Mouse (Mus musculus) lung, embryonic 15.5 days (tissue): Measurements from ENCODE around the gene Prkg1. TPM values are rescaled to one million over a fixed set of nuclear protein-coding genes. Genes with fewer than 3 reads are reported as not detected.

Experiments
- ATAC-seq: fragments of 200-750 bp; cut with Nextera tagmentation; 2 replicates; pipeline ENCODE4 v1.8.0; 2017; ENCODE audit warnings: moderate number of reproducible peaks, borderline replicate concordance; ENCODE audit not compliant: low FRiP score, low TSS enrichment; ENCODE audit errors: extremely low read depth
- H3K27ac ChIP-seq: fragments of 300-500 bp; sonication (generic); 2 replicates; pipeline ENCODE4 v1.5.1; 2015; ENCODE audit warnings: moderate library complexity, mild to moderate bottlenecking, inconsistent platforms
- H3K27me3 ChIP-seq: fragments of 300-500 bp; sonication (generic); 2 replicates; pipeline ENCODE4 v1.6.1; 2015; ENCODE audit warnings: inconsistent platforms
- H3K36me3 ChIP-seq: fragments of 300-500 bp; sonication (generic); 2 replicates; pipeline ENCODE4 v1.6.1; 2015; ENCODE audit warnings: inconsistent platforms
- H3K4me1 ChIP-seq: fragments of 300-500 bp; sonication (generic); 2 replicates; pipeline ENCODE4 v1.6.1; 2015; ENCODE audit warnings: inconsistent platforms
- H3K4me2 ChIP-seq: fragments of 300-500 bp; sonication (generic); 2 replicates; pipeline ENCODE4 v1.6.1; 2015; ENCODE audit warnings: inconsistent platforms, mild to moderate bottlenecking, moderate library complexity
- H3K4me3 ChIP-seq: fragments of 300-500 bp; sonication (generic); 2 replicates; pipeline ENCODE4 v1.5.1; 2015; ENCODE audit warnings: mild to moderate bottlenecking, inconsistent platforms
- H3K9ac ChIP-seq: fragments of 300-500 bp; sonication (generic); 2 replicates; pipeline ENCODE4 v1.6.1; 2015; ENCODE audit warnings: inconsistent platforms
- H3K9me3 ChIP-seq: fragments of 300-500 bp; sonication (generic); 2 replicates; pipeline ENCODE4 v1.6.1; 2016; ENCODE audit warnings: inconsistent platforms
- WGBS: fragments of 180-500 bp; shearing (Covaris S2); methylation state at CpG from one replicate; pipeline ENCODE4 v1.1.7; 2015; 5-methylcytosine and 5-hydroxymethylcytosine counted together
- polyA plus RNA-seq: library from polyadenylated mRNA; unstranded; fragments of >200 nt; fragmentation: Nextera tagmentation; extraction: Ambion mirVana; gene quantifications from 2 replicates; pipeline ENCODE4 v1.2.1, GENCODE M21; 2015

Prkg1 gene
- polyA plus RNA-seq, 1 experiment from 2014 or later, result 6.5 TPM

GRCm38 (mm10) chr19:31594011-31594410 is 170.8 kb downstream of the Prkg1 start:
- Histone ChIP-seq H3K9ac (no peak overlapping the region), H3K27ac (no peak overlapping the region), H3K36me3 (no peaks in the 10 kb centered on the region), H3K4me1 (no peaks in the 10 kb centered on the region), H3K4me3 (no peak overlapping the region), H3K9me3 (no peaks in the 10 kb centered on the region), H3K27me3 (no peaks in the 10 kb centered on the region), H3K4me2 (no peak overlapping the region)
- no peak for ATAC-seq
- WGBS, result 63% methylated on average over 1 of the region's 1 CpGs

GRCm38 (mm10) chr19:31590701-31591100 is 174.1 kb downstream of the Prkg1 start:
- Histone ChIP-seq H3K9ac (no peak overlapping the region), H3K4me3 (no peak overlapping the region), H3K27ac (no peak overlapping the region), H3K4me1 (no peaks in the 10 kb centered on the region), H3K9me3 (no peaks in the 10 kb centered on the region), H3K4me2 (no peak overlapping the region), H3K27me3 (no peaks in the 10 kb centered on the region), H3K36me3 (no peaks in the 10 kb centered on the region)
- 74% methylated on average over 5 of the region's 5 CpGs for WGBS
- no peak for ATAC-seq

- Histone ChIP-seq H3K36me3 (no peaks in the 10 kb centered on the region), H3K4me2 (no peak overlapping the region), H3K27ac (no peak overlapping the region), H3K9me3 (no peaks in the 10 kb centered on the region), H3K4me3 (no peak overlapping the region), H3K9ac (no peak overlapping the region), H3K27me3 (no peaks in the 10 kb centered on the region), H3K4me1 (no peaks in the 10 kb centered on the region)
- no peak for ATAC-seq
- WGBS, result 79% methylated on average over 4 of the region's 4 CpGs
Measured at GRCm38 (mm10) chr19:31577092-31577491, 187.7 kb downstream of the Prkg1 start.

GRCm38 (mm10) chr19:31564329-31564728 is 200.5 kb downstream of the Prkg1 start:
- no peak for ATAC-seq
- Histone ChIP-seq H3K4me2 (no peak overlapping the region), H3K9ac (no peak overlapping the region), H3K9me3 (no peaks in the 10 kb centered on the region), H3K4me1 (no peaks in the 10 kb centered on the region), H3K4me3 (no peak overlapping the region), H3K27me3 (no peaks in the 10 kb centered on the region), H3K27ac (no peak overlapping the region), H3K36me3 (no peaks in the 10 kb centered on the region)
- WGBS, result 90% methylated on average over 4 of the region's 4 CpGs

- Histone ChIP-seq H3K36me3 (no peaks in the 10 kb centered on the region), H3K4me2 (no peak overlapping the region), H3K9me3 (no peaks in the 10 kb centered on the region), H3K4me1 (0 out of 2 replicates have a peak, but pooled peaks cover 5% of the 10 kb centered on the region), H3K27me3 (no peaks in the 10 kb centered on the region), H3K9ac (no peak overlapping the region), H3K4me3 (no peak overlapping the region), H3K27ac (no peak overlapping the region)
- peak; percentile 83; the same call in 1 of the 2 replicates for ATAC-seq
- 27% methylated on average over 5 of the region's 5 CpGs for WGBS
Measured at GRCm38 (mm10) chr19:31546063-31546462, 218.8 kb downstream of the Prkg1 start.

- 21% methylated on average over 7 of the region's 7 CpGs for WGBS
- ATAC-seq, result peak; percentile 69; the same call in 1 of the 2 replicates
- Histone ChIP-seq H3K27ac (peak overlapping the region; percentile 57), H3K27me3 (no peaks in the 10 kb centered on the region), H3K9ac (no peak overlapping the region), H3K4me2 (no peak overlapping the region), H3K4me1 (peaks cover 21% of the 10 kb centered on the region), H3K9me3 (no peaks in the 10 kb centered on the region), H3K4me3 (no peak overlapping the region), H3K36me3 (no peaks in the 10 kb centered on the region)
Measured at GRCm38 (mm10) chr19:31531249-31531740, 233.5 kb downstream of the Prkg1 start.

- 26% methylated on average over 5 of the region's 5 CpGs for WGBS
- H3K9me3 ChIP-seq, result no peaks in the 10 kb centered on the region
- peak; percentile 81; the same call in 1 of the 2 replicates for ATAC-seq
- H3K9ac ChIP-seq, result no peak overlapping the region
- H3K27ac ChIP-seq, result peak overlapping the region; percentile 57
- H3K27me3 ChIP-seq, result no peaks in the 10 kb centered on the region
- H3K4me1 ChIP-seq, result peaks cover 21% of the 10 kb centered on the region
- H3K4me2 ChIP-seq, result 0 out of 2 replicates have a peak overlapping the region, but pooled peaks have one; percentile 14
- H3K4me3 ChIP-seq, result no peak overlapping the region
- H3K36me3 ChIP-seq, result no peaks in the 10 kb centered on the region
Measured at GRCm38 (mm10) chr19:31530616-31531015, 234.2 kb downstream of the Prkg1 start.

GRCm38 (mm10) chr19:31529890-31530289 is 234.9 kb downstream of the Prkg1 start:
- Histone ChIP-seq H3K36me3 (no peaks in the 10 kb centered on the region), H3K9me3 (no peaks in the 10 kb centered on the region), H3K4me3 (no peak overlapping the region), H3K4me2 (no peak overlapping the region), H3K4me1 (peaks cover 21% of the 10 kb centered on the region), H3K27me3 (no peaks in the 10 kb centered on the region), H3K27ac (no peak overlapping the region), H3K9ac (no peak overlapping the region)
- WGBS, result 21% methylated on average over 4 of the region's 4 CpGs
- no peak for ATAC-seq

GRCm38 (mm10) chr19:31514490-31514889 is 250.3 kb downstream of the Prkg1 start:
- H3K4me1 ChIP-seq, result no peaks in the 10 kb centered on the region
- H3K4me2 ChIP-seq, result no peak overlapping the region
- WGBS, result 55% methylated on average over 2 of the region's 2 CpGs
- no peaks in the 10 kb centered on the region for H3K27me3 ChIP-seq
- no peaks in the 10 kb centered on the region for H3K9me3 ChIP-seq
- H3K36me3 ChIP-seq, result no peaks in the 10 kb centered on the region
- H3K9ac ChIP-seq, result no peak overlapping the region
- H3K4me3 ChIP-seq, result no peak overlapping the region
- ATAC-seq, result no peak
- H3K27ac ChIP-seq, result no peak overlapping the region

GRCm38 (mm10) chr19:31507831-31508230 is 257.0 kb downstream of the Prkg1 start:
- H3K27ac ChIP-seq, result no peak overlapping the region
- H3K4me1 ChIP-seq, result no peaks in the 10 kb centered on the region
- H3K4me2 ChIP-seq, result no peak overlapping the region
- H3K4me3 ChIP-seq, result no peak overlapping the region
- H3K27me3 ChIP-seq, result no peaks in the 10 kb centered on the region
- ATAC-seq, result no peak
- 61% methylated on average over 3 of the region's 3 CpGs for WGBS
- H3K9me3 ChIP-seq, result no peaks in the 10 kb centered on the region
- H3K9ac ChIP-seq, result no peak overlapping the region
- H3K36me3 ChIP-seq, result no peaks in the 10 kb centered on the region

- no peaks in the 10 kb centered on the region for H3K36me3 ChIP-seq
- no peak for ATAC-seq
- WGBS, result 92% methylated on average over 2 of the region's 2 CpGs
- H3K27ac ChIP-seq, result no peak overlapping the region
- no peaks in the 10 kb centered on the region for H3K27me3 ChIP-seq
- H3K4me3 ChIP-seq, result no peak overlapping the region
- H3K9ac ChIP-seq, result no peak overlapping the region
- no peak overlapping the region for H3K4me2 ChIP-seq
- H3K4me1 ChIP-seq, result no peaks in the 10 kb centered on the region
- no peaks in the 10 kb centered on the region for H3K9me3 ChIP-seq
Measured at GRCm38 (mm10) chr19:31506296-31506695, 258.5 kb downstream of the Prkg1 start.

- no peak for ATAC-seq
- Histone ChIP-seq H3K4me2 (no peak overlapping the region), H3K27me3 (no peaks in the 10 kb centered on the region), H3K9me3 (no peaks in the 10 kb centered on the region), H3K36me3 (no peaks in the 10 kb centered on the region), H3K4me3 (no peak overlapping the region), H3K27ac (no peak overlapping the region), H3K4me1 (no peaks in the 10 kb centered on the region), H3K9ac (no peak overlapping the region)
- WGBS, result 81% methylated on average over 2 of the region's 2 CpGs
Measured at GRCm38 (mm10) chr19:31505041-31505440, 259.8 kb downstream of the Prkg1 start.

- 92% methylated on average over 4 of the region's 4 CpGs for WGBS
- no peaks in the 10 kb centered on the region for H3K36me3 ChIP-seq
- no peaks in the 10 kb centered on the region for H3K9me3 ChIP-seq
- ATAC-seq, result no peak
- no peaks in the 10 kb centered on the region for H3K4me1 ChIP-seq
- H3K27me3 ChIP-seq, result no peaks in the 10 kb centered on the region
- H3K4me2 ChIP-seq, result no peak overlapping the region
- no peak overlapping the region for H3K27ac ChIP-seq
- H3K9ac ChIP-seq, result no peak overlapping the region
- no peak overlapping the region for H3K4me3 ChIP-seq
Measured at GRCm38 (mm10) chr19:31497386-31497785, 267.4 kb downstream of the Prkg1 start.
